Mouse (Mus musculus) Patski (cell line): ENCODE measurements around the gene Gsn. TPM values are rescaled to one million over a fixed set of nuclear protein-coding genes. Genes with fewer than 3 reads are reported as not detected.

Experiments
- ATAC-seq: fragments of 100-300 bp; one replicate; pipeline ENCODE4 v1.8.0; 2021
- CTCF ChIA-PET: fragments of 350-600 bp; sonication (Branson Sonifier 250); formaldehyde crosslinking; loops from one replicate; lab custom pipeline; 2022; ENCODE audit warnings: inconsistent platforms; lab: Charles Lee
- POLR2A ChIA-PET: fragments of 350-600 bp; sonication (Branson Sonifier 250); formaldehyde crosslinking; loops from one replicate; lab custom pipeline; 2022; ENCODE audit warnings: antibody characterized with exemption, inconsistent platforms; lab: Charles Lee
- DNase-seq: peaks from one replicate; pipeline ENCODE4 v3.0.0-alpha.2; 2011; ENCODE audit warnings: low read depth, low spot score
- H3K27me3 ChIP-seq: fragments of 371-371 bp; one replicate; pipeline ENCODE4 v1.5.1; 2021
- CTCF ChIP-seq: fragments of 100-300 bp; IDR thresholded peaks from one replicate; pipeline ENCODE4 v1.5.1; 2021
- in situ Hi-C: fragments of 300-500 bp; cut with MboI; formaldehyde crosslinking; loops from 3 replicates; pipeline ENCODE4 v1.11.1; 2018; ENCODE audit warnings: low pct_unique_long_range_greater_than_20kb, mixed read lengths
- polyA plus RNA-seq: library from polyadenylated mRNA; unstranded; gene quantifications from one replicate; pipeline ENCODE4 v1.2.3, GENCODE M21; 2021

The Gsn gene
- polyA plus RNA-seq, 1 experiment from 2014 or later: 207 TPM

DNA sequence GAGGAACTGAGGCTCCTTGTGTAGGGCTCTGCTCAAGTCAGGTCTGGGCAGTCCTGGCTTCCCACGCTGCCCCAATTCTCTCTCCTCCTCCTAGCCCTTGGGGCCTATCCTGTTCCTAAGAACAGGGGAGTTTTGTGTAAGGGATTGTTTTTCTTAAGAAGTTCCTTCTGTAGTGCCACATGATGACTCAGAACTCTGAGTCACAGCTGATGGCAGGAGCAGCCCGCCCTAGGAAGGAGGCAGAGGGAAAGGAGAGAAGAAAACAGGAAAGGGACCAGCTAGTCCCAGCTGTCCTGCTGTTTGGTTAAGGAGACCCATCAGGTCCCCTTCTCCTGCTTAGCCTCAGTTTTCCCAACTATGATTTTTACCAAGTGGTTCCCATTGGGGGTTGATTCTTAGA lies 15.6 kb downstream of the Gsn start:
- ATAC-seq (peak; percentile 48), DNase-seq (no peak)
- POLR2A ChIA-PET: interaction anchor here (0.7 kb wide), 1 partner anchor 56 kb away, joined by 3 read pairs; no protein-coding TSS in a partner anchor
- no peak for TF ChIP-seq CTCF
- no peaks in the 10 kb centered on the region for H3K27me3 ChIP-seq
- CTCF ChIA-PET: interaction anchor here (0.9 to 1.7 kb wide), 5 partner anchors 9 to 65 kb away, joined by 3 to 10 read pairs (median 3); partner anchors contain the start of gene Gsn
- in situ Hi-C loops: loop anchor here (25.0 kb wide), 1 partner anchor 1510 kb away; no protein-coding TSS in a partner anchor

DNA sequence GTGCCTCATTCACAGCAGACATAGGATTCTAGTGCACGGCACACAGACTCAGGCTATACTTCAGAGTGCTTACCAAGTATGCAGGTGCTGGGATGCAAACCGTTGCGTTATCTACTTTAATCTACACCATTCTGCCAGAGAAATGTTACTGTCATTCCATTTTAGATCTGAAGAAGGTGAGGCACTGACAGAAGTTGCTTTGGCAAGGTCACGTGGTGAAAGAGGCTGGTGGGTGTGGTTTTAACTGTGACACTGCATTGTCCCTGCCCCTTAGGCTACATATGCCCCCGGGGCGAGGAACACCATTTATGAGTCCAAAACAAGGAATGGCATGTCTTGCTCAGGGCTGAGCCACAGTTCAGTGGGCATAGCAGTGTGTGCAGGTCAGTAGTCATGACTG lies 16.7 kb downstream of the Gsn start:
- ChIA-PET CTCF (no interaction called here), POLR2A (no interaction called here)
- in situ Hi-C loops: loop anchor here (25.0 kb wide), 1 partner anchor 1511 kb away; no protein-coding TSS in a partner anchor
- DNase-seq: no peak
- TF ChIP-seq CTCF: no peak
- no peaks in the 10 kb centered on the region for H3K27me3 ChIP-seq
- no peak for ATAC-seq

DNA sequence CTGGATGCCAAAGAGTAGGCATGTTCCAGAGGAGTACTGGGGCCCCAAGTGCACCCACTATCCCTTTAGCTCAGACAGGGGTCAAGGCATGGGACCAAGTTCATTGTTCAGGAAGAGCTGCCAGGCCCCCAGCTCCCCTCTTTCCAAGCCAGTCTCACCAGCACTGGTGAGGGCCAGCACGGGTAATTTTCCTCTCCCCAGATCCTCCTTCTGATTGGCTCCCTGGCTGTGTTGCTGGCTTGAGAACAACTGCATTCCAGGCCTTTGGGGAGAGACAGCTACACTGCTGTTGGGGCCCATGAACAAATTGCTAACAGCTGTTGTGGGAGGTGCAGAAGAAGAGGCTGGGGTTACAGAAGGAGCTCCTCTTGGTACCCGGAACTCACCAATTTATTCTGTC lies 17.4 kb downstream of the Gsn start:
- in situ Hi-C loops: loop anchor here (25.0 kb wide), 1 partner anchor 1511 kb away; no protein-coding TSS in a partner anchor
- H3K27me3 ChIP-seq: no peaks in the 10 kb centered on the region
- ChIA-PET CTCF (interaction anchor here (1.1 to 1.3 kb wide), 2 partner anchors 15 kb away, joined by 3 to 4 read pairs; no protein-coding TSS in a partner anchor), POLR2A (no interaction called here)
- no peak for TF ChIP-seq CTCF
- DNase-seq (no peak), ATAC-seq (no peak)

DNA sequence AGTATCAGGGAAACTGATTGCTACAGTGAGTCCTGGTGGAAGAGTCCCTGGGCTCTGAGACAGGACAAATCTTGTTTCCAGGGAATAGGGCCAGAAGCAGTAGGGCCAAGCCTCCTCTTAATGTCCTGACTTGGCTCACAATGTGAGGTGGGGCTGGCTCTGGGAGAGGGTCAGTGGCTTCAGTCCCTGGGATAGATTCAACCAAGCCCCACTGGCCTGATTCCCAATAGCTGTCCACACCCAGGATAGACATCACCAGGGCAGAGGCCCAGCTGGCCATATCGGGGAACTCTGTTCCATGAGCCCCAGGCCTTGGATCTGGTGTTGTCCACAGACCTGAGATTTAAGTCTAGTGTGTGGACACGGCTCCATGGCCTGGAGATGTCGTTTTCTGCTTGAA lies 21.5 kb downstream of the Gsn start:
- ChIA-PET POLR2A (interaction anchor here (0.7 kb wide), 1 partner anchor 77 kb away, joined by 3 read pairs; no protein-coding TSS in a partner anchor), CTCF (interaction anchor here (0.9 to 1.7 kb wide), 3 partner anchors 11 to 120 kb away, joined by 3 to 11 read pairs (median 4); no protein-coding TSS in a partner anchor)
- H3K27me3 ChIP-seq: no peaks in the 10 kb centered on the region
- DNase-seq (no peak), ATAC-seq (no peak)
- in situ Hi-C loops: no loop called here
- TF ChIP-seq CTCF: no peak

DNA sequence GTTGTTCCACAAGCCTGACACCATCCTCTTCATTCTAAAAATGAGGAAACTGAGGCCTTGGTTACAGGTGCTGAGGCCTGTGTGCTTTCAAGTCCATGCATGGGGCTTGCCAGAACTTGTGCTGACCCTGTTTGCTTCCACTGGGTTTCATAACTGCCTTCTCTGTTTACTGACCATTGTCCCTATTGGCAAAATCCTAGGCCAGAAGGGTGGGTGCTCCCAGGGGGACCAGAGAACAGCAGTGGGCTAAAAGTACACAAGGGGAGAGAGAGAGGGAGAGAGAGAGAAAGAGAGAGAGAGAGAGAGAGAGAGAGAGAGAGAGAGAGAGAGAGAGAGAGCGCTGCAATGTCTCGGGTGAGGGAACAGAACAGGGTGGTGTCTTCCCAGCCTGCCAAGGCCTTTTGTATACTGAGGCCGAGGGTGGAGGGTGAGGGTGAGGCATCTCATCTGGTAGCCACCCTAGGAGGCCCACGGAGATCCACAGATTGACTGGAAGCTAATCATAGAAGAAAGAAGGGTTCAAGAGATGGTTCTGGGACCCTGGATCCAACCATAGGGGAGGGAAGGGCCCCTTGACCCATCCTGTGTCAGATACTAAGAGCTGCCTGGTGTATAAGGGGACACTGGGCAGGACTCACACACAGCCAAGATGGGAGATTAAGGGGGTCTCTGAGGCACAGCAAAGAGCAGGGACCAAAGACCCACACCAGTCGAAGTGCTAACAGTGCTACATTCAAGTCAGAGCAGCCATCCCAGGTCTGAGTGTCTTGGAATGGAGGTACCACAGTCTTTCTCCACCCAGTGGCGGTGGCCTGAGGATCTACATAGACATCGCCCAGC lies 22.4 kb downstream of the Gsn start:
- ATAC-seq: no peak
- CTCF ChIA-PET: interaction anchor here (0.9 to 1.2 kb wide), 2 partner anchors 10 to 119 kb away, joined by 3 to 4 read pairs; no protein-coding TSS in a partner anchor
- no peaks in the 10 kb centered on the region for H3K27me3 ChIP-seq
- TF ChIP-seq CTCF: no peak
- no peak for DNase-seq
- POLR2A ChIA-PET: no interaction called here
- in situ Hi-C loops: no loop called here

DNA sequence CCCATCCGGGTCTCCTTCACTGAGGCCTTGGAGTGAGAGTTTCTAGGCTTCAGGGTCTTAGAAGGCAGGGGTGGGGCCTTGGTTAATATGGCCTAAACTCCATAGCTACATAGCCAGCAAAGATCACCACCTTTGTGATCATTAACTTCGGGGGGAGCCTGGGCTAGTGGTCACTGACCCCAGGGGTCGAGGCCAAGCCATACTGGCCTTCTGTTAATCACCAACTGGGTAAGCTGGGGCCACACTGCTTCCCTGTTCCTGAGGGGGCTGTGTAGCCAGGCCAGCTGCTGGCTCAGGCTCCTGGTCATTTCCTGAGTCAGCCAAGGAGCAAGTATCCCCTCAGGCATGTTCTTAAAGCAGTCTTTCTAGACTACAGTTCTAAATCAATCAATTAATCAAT lies 23.8 kb downstream of the Gsn start:
- ATAC-seq: no peak
- ChIA-PET CTCF (interaction anchor here (0.8 kb wide), 1 partner anchor 10 kb away, joined by 3 read pairs; no protein-coding TSS in a partner anchor), POLR2A (no interaction called here)
- TF ChIP-seq CTCF: no peak
- in situ Hi-C loops: no loop called here
- no peak for DNase-seq
- H3K27me3 ChIP-seq: no peaks in the 10 kb centered on the region

DNA sequence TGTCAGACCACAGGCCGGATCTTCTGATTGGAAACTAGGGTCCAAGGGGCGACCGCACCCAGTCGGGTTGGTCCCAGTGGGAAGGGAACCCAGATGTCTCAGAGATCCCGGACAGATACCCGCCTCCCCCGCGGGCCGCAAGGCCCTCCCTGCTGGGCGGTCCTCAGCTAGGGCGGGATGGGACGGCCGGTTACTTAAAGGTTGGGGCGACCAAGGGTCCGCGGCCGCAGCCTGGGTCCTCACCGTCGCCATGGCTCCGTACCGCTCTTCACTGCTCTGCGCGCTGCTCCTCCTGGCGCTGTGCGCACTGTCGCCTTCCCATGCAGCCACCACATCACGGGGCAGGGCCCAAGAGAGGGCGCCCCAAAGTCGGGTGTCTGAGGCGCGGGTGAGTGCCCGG lies 26.0 kb downstream of the Gsn start:
- TF ChIP-seq CTCF: no peak
- ATAC-seq (no peak), DNase-seq (no peak)
- in situ Hi-C loops: no loop called here
- POLR2A ChIA-PET: no interaction called here
- CTCF ChIA-PET: no interaction called here
- H3K27me3 ChIP-seq: no peaks in the 10 kb centered on the region

DNA sequence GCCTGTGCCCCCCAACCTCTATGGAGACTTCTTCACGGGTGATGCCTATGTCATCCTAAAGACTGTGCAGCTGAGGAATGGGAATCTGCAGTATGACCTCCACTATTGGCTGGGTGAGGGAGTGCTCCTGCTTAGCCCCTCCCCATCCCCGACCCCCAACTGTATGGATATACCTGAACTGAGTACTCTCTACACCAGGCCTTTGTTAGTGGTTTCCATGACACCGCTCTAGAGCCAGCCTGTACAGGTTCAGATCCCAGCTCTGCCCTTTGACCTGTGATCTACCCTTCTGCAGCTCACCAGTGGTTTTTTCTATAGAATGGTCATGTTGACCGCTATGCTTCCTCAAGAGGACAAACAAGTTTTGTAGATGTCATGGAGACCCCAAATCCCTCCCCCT lies 27.8 kb downstream of the Gsn start:
- ATAC-seq (no peak), DNase-seq (no peak)
- no peak for TF ChIP-seq CTCF
- ChIA-PET CTCF (no interaction called here), POLR2A (no interaction called here)
- in situ Hi-C loops: no loop called here
- no peaks in the 10 kb centered on the region for H3K27me3 ChIP-seq

DNA sequence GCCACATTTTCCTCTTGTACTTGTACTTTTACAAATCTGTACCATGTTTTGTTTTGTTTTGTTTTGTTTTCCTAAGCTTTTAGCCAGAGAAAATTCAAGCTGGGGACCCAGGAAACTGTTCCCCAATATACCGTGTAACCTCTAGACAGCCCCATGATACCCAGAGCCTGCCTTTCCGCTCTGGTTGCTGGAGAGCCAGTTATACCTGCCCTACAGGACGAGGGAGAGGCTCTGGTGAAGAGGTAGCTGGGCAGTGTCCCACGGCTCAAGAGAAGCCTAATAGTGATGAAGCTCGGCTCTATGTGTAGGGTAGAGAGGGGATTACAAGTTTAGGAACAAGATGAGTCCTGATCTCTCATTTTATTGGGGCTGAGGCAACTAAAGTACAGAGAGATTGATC lies 29.0 kb downstream of the Gsn start:
- CTCF ChIA-PET: no interaction called here
- TF ChIP-seq CTCF: no peak
- ATAC-seq (no peak), DNase-seq (no peak)
- no peaks in the 10 kb centered on the region for H3K27me3 ChIP-seq
- in situ Hi-C loops: no loop called here
- POLR2A ChIA-PET: no interaction called here

DNA sequence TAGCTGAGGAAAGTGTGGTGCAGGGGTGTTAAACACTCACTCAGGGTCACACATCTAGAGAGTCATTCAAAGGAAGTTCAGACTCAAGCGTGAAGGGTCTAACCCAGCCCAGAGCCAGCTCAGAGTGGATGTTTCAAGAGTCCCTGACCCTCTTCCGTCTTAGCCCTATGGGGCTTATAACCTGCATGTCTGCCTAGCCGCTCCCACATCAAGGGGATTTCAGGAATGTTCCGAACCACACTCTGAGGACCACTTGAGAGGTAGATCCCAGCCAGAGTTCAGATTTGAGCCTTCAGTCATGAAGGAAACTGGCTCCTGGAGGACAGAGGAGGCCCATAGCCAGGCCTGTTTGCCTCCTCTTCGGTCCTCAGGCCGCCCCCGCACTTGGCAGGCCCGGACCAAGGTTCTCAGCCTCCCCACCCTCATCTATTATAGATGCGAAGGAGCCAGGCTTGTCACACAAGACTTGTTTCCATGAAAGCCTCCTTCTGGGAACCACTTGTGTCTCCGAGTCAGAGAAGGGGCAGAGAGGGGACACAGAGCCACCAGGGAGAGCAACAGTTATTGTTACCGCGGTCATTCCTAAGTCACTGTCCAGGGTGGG lies 30.9 kb downstream of the Gsn start:
- ChIA-PET CTCF (interaction anchor here (0.9 to 1.2 kb wide), 3 partner anchors 30 to 73 kb away, joined by 3 read pairs; no protein-coding TSS in a partner anchor), POLR2A (no interaction called here)
- H3K27me3 ChIP-seq: no peaks in the 10 kb centered on the region

More for the DNA sequence above, 30.9 kb downstream of the Gsn start:
- DNase-seq: no peak
- in situ Hi-C loops: no loop called here
- ATAC-seq: no peak
- no peak for TF ChIP-seq CTCF
